Mouse (Mus musculus) c-Kit-positive CD71-negative TER-119-negative erythroid progenitor cells, embryonic 14.5 days (primary cell): ENCODE results near the gene Rhd.
A peak's percentile ranks its signal among the peaks of the same experiment; 100 is the strongest.

Experiments used
- DNase-seq: peaks from one replicate; pipeline ENCODE4 v3.0.0-alpha.2; 2013; ENCODE audit warnings: low read depth

The Rhd gene

GRCm38 (mm10) chr4:134856501-134856900 is 7.8 kb upstream of the Rhd start:
- DNase-seq: no peak

DNA sequence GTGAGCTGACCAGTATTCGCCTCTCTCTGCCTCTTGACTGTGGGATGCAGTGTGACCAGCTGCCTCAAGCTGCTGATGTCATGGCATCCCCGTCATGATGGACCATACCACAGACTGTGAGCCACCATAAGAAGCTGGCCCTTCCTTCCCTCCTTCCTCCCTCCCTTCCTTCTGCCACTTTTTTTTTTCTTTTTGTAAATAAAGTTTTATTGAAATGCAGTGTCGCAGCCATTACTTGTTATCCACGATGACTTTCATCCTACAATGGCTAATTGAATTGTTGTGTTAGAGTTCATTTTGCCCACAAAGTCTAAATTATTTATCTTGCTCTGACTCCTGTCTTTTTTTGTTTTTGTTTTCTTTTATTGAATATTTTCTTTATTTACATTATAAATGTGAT is 5.8 kb upstream of the Rhd start:
- DNase-seq: no peak

DNA sequence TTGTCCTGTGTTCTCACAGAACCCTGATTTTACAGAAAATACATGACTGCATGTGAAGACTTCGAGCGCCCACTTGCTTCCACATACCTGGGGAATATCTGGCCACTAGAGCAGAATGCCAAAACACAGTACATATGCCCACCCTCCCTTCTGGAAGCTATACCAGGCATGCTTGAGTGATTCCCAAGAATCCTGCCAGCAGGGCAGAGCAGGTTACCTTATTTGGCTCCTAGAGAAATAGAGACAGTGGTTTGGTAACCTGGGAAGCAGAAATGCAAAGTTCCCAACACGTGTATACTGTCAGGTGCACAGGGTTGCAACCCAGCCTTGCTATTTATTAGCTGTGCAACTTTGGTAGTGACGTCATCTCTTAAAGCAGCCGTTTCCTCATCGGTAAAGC is 2.5 kb upstream of the Rhd start:
- no peak for DNase-seq

- DNase-seq: no peak
Measured at GRCm38 (mm10) chr4:134862996-134863395, 1.3 kb upstream of the Rhd start.

DNA sequence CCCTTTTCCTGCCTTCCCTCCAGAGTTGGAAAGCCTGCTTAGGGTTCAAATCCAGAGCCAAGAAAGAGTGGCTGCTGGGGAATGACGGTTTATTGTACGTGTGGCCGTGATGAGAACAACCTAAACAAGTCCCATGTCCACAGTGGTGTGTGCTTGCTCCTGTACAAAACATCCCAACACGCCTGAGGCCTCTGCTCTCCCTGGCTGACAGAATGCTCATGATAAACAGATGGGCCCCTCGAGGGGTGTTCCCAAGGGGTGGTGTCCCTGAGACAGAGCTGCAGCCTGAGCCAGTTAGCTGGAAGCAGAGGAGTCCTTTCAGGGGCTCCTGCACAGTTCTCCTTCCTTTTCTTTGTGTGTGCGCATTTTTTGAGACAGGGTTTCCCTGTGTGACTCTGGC is 1.0 kb downstream of the Rhd start:
- DNase-seq: no peak

DNA sequence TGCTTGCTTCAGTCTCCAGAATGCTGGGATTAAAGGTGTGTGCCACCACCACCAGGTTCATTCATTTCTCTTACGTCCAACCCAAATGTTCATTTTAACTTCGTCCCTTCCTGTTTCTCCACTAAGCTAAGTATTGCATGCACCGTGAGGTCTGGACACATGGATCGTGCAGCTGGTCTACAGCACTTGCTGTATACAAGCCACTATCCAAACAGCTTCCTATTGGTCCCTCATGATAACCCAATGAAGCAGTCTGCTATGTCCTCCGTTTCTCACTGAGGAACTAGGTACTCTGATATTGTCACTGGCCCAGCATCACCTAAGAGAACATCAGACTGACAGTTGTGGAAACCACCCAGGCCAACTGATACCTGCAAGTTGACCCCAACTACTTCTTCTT is 1.5 kb downstream of the Rhd start:
- no peak for DNase-seq

- no peak for DNase-seq
Measured at GRCm38 (mm10) chr4:134867213-134867612, 2.9 kb downstream of the Rhd start.

GRCm38 (mm10) chr4:134867661-134868060 is 3.3 kb downstream of the Rhd start:
- DNase-seq: no peak

DNA sequence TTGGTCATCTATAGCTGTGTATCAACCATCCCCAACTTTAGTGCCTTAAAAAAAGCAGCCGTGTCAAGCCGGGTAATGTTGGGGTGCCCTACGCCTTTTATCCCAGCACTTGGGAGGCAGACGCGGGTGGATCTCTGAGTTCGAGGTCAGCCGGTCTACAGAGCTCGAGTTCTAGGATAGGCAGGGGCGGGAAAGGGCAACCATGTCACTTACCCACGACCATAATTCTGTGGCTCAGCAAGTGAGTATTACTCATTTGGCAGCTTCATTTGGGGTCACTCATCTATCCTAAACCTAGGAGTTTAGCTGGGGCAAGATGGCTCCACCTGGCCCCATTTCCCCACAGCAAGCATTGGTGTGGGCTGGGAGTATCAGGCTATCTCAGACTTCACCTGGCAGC is 3.7 kb downstream of the Rhd start:
- DNase-seq: no peak

DNA sequence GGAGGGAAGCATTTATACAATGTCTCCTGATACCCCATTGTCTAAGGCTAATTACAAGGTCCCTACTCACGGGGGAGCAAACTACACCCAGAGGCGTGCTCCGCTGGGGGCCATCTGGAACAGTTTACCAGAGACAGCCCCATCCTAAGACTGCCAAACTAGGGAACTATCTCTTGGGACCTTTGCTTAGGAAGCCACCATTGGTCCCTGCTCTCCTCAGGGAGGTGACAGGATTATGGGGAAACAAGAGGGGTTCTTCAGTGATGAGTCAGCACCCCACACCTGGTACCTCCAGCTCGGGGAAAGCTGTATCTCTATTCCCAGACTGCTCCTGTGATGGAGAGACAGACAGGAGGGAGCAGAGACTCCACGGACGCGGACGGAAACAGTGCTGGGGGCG is 4.2 kb downstream of the Rhd start:
- no peak for DNase-seq

GRCm38 (mm10) chr4:134869068-134869730 is 4.9 kb downstream of the Rhd start:
- DNase-seq: no peak

DNA sequence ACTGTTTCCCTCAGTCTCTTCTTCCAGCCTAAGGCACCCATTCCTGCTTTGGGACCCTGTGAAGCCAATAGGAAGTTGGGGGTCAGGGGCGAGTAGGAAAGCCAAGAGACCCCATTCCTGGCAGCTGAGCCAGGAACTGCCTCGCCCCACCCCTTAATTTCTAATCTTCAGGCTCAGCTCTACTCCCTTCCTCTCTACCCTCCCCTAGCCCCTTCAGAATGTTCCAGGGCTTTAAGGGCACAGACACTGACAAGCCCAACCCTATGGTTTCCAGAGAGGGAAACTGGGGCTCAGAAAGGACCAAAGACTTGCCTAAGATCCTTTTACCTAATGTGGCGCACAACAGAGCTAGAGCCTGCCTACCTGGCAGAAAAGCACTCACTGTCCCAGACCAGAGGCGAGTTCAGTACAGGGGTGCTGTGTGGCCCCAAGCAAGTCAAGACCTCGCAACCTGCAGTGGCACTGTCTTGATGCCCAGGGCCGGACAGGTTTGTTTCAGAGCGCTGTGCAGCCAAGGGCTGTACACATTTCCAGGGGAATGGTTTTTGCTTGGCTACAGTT is 5.6 kb downstream of the Rhd start:
- no peak for DNase-seq

DNA sequence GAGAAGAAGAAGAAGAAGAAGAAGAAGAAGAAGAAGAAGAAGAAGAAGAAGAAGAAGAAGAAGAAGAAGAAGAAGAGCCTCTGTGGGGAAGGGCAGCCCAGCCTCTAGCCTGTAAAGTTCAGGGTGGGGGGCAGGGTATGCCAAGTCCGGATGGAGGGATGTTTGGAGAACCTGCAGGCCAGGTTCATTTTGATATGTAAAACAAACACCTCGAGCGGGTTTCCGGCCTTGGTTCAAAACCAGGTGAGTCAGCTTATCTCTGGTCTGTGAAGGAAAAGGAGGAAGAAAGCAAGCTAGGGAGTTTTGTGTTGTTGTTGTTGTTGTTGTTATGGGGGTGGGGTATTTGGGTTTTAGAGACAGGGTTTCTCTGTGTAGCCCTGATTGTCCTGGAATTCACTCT is 7.1 kb downstream of the Rhd start:
- DNase-seq: no peak

DNA sequence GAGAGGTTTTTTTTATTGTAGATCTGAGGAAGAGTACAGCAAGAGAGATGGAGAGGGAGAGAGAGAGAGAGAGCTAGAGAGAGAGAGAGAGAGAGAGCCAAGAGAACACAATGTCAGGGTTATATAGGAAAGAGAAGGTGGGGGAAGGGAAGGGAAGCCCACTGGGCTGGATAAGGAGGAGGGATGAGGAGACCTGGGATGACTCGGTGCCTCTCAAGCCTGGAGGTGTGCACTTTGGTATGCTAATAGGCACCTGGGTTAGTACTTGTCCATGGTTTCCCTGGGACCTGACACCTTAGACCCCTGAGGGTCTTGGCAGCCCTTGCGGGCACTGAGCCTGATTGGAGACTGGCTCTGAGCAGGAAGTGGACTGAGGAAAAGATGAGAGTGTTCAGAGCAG is 7.6 kb downstream of the Rhd start:
- DNase-seq: no peak

DNA sequence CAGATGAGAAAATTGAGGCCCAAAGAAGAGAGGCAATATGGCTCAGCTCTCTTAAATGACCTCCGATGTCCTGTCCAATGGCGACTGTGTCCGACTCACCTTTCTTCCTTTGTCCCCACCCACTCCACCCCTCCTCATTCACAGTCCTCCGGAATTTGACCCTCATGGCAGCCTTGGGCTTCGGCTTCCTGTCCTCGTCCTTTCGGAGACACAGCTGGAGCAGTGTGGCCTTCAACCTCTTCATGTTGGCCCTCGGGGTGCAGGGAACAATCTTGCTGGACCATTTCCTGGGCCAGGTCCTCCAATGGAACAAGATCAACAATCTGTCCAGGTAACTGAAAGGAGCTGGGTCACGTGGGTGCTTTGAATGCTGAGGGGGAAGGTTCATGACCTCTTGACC is 11.8 kb downstream of the Rhd start:
- DNase-seq: no peak

DNA sequence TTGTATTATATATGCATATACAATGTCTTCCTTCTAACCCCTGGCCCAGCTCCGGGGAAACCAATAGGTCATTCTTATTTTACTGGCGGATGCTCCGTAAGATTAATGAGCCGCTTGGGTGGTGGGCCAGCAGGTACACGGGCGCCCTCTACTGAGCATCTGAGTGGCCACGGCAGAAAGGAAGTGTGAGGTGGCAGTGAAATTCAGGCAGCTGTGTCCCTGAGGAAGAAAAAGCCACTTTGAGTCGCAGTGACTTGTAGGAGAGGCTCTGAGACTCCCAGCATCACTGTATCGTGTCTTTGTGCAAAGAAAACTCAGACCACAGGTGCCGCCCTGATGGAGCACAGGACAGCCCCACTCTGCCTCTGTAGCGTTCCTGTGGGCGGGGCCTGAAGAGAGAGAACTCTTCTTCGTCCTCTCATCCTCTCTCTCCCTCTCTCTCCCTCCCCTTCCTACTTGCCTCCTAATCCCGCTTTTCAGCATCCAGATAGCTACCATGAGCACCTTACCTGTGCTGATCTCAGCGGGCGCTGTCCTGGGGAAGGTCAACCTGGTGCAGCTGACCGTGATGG is 15.2 kb downstream of the Rhd start:
- DNase-seq: peak; percentile 66

- DNase-seq: no peak
Measured at GRCm38 (mm10) chr4:134880041-134880440, 15.7 kb downstream of the Rhd start.

- no peak for DNase-seq
Measured at GRCm38 (mm10) chr4:134883266-134883665, 18.9 kb downstream of the Rhd start.

DNA sequence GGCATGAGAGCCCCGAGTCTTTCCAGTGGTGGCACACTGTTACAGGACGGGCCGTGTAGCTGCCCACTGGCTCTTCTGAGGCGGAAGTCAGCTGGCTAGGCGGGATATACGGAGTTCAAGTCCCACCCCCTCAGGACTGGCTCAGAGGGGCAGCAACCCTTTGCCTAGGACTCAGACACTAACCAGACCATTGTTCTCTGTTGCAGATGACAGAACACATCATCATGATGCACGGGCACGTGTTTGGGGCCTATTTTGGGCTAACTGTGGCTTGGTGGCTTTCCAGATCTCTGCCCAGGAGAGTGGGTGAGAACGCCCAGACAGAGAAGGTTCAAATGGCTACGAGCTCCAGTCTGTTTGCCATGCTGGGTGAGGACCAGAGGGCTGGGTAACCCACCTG is 19.5 kb downstream of the Rhd start:
- DNase-seq: no peak

DNA sequence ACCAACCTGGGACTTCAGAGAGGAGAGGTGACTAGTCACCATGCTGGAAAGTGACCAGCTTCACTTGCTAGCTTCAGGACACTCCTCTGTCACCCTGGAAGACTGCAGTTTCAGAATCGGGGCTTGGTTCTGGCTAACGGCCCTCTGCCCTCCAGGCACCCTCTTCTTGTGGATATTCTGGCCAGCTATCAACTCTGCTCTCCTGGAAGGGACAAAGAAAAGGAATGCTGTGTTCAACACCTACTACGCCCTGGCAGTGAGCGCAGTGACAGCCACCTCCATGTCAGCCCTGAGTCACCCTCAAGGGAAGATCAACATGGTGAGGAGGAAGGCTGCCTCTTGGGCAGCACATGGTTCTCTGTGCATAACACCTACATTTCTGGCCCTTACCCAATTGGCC is 20.0 kb downstream of the Rhd start:
- no peak for DNase-seq

DNA sequence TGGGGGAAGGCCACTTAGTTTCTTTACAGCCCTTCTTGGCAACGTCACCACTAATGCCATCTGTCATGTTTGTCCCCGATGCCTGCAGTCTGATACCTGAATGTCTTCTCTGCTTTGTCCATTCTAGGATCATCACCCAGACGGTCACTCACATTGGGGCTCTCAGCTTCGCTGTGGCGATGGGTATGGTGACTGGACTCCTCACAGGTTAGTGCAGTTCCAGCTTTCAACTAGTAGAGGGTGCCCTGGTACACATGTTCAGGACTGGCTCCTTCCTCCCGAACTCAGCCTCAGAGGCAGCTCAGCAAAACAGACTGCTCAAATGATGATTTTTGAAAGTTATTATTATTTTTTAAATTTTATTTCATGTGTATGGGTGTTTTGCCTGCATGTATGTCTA is 27.8 kb downstream of the Rhd start:
- DNase-seq: no peak

GRCm38 (mm10) chr4:134897256-134897655 is 32.9 kb downstream of the Rhd start:
- no peak for DNase-seq

GRCm38 (mm10) chr4:134901126-134901525 is 36.8 kb downstream of the Rhd start:
- no peak for DNase-seq

GRCm38 (mm10) chr4:134903046-134903445 is 38.7 kb downstream of the Rhd start:
- DNase-seq: no peak
